Comparison of ENCODE assay signal across 21 mouse cellular contexts in the genomic region with DNA sequence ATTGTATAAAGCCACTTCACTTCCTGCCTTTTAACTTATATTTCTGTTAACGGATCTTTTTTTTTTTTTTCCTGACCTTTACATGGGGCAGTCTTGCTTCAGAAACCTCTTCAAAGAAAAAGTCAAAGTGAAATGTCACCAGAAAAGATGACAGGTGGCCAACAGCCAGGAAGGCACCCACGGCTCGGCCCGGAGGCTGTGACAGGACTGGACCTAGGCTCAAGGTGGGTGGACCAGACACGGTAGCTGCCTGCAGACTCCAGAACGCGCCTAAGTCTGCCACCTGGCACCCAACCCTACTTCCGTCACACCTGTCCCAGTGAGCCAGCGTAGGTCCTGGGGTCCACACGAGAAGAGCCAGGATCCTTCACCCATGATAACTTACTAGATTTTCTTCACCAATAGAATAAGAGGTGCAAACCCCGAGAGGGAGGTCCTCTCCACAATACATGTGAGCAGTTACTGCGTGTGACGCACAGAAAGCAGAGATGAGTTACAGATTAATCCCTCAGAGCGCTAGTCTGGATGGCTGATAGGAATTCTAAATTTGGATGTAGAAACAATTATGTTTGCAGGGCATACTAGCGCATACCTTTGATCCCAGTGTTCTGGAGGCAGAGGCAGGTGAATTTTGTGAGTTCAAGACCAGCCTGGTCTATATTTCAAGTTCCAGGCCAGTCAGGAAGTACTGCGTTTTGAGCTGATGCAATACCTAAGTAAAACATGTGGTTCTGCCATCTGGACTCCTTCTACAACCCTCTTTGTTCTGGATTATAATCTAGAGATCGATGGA. TPM values are rescaled to one million over a fixed set of nuclear protein-coding genes. Genes with fewer than 3 reads are reported as not detected.
DNase-seq lines count a peak whose midpoint lies in the region; ATAC-seq lines count a peak whose summit lies in the region.
"Had no signal": no experiment of that assay in that cellular context is flagged by ENCODE, and none has a peak within 500 bp of the region (broad histone marks: within the 10 kb centered on the region; RNA-seq: fewer than 3 reads in every experiment).

No protein-coding gene starts in this region.

- ATAC-seq in kidney, embryonic 14.5 days (ENCODE audit: low FRiP score, low TSS enrichment): no peak
- ATAC-seq in activated CD4-positive, CD25-positive, alpha-beta regulatory T cell, adult 4 months: peak; percentile 34

- no peak overlapping the region for H3K4me3 ChIP-seq in kidney, embryonic 14.5 days (ENCODE audit: low read length)
- H3K4me3 ChIP-seq in hindbrain, embryonic 10.5 days: no peak overlapping the region
- H3K4me3 ChIP-seq: forebrain, embryonic 12.5 days; hindbrain, embryonic 15.5 days; limb, embryonic 12.5 days; liver, embryonic 15.5 days; midbrain, embryonic 12.5 days had no signal

- peak; percentile 25 for DNase-seq in kidney, adult 18-20 months
- peak; percentile 33 for DNase-seq in 416B (ENCODE audit: low read depth)
- peak; percentile 62 for DNase-seq in induced T-regulatory cell, adult 2 months (ENCODE audit: low read depth)
- no peak for DNase-seq in hindbrain, embryonic 10.5 days (ENCODE audit: low spot score)
- DNase-seq in right cerebral cortex, adult 18-20 months: no peak
- DNase-seq in lung, postnatal 4 days: no peak
- DNase-seq: cerebellum, adult 9-11 months; embryo, embryonic 11 days; gastrocnemius, postnatal 36 days; heart, postnatal 14 days; kidney, adult 9 months; kidney, postnatal 4 days; lung, postnatal 36 days had no signal

- no peak overlapping the region for H3K4me2 ChIP-seq in kidney, embryonic 14.5 days (replicated peaks; ENCODE audit: low read depth, low read length)
- H3K4me2 ChIP-seq: forebrain, embryonic 12.5 days; heart, embryonic 11.5 days; hindbrain, embryonic 15.5 days; limb, embryonic 12.5 days; liver, embryonic 15.5 days; midbrain, embryonic 12.5 days had no signal

- no peak overlapping the region for H3K27ac ChIP-seq in kidney, embryonic 14.5 days (ENCODE audit: low read depth, low read length)
- no peak overlapping the region for H3K27ac ChIP-seq in hindbrain, embryonic 10.5 days
- H3K27ac ChIP-seq: forebrain, embryonic 12.5 days; hindbrain, embryonic 15.5 days; limb, embryonic 12.5 days; liver, embryonic 15.5 days; midbrain, embryonic 12.5 days had no signal

- no peaks in the 10 kb centered on the region for H3K4me1 ChIP-seq in kidney, embryonic 14.5 days (ENCODE audit: control insufficient read depth, insufficient read depth, low read length)
- H3K4me1 ChIP-seq in hindbrain, embryonic 10.5 days (replicated peaks): 0 out of 2 replicates have a peak, but pooled peaks cover 5% of the 10 kb centered on the region
- H3K4me1 ChIP-seq: forebrain, embryonic 12.5 days; hindbrain, embryonic 15.5 days; midbrain, embryonic 12.5 days had no signal

- H3K27me3 ChIP-seq in kidney, embryonic 14.5 days (ENCODE audit: control insufficient read depth, insufficient read depth, low read length): no peaks in the 10 kb centered on the region
- no peaks in the 10 kb centered on the region for H3K27me3 ChIP-seq in hindbrain, embryonic 10.5 days (ENCODE audit: insufficient read depth, poor library complexity, severe bottlenecking)
- H3K27me3 ChIP-seq: forebrain, embryonic 12.5 days; hindbrain, embryonic 15.5 days; limb, embryonic 12.5 days; liver, embryonic 15.5 days; midbrain, embryonic 12.5 days had no signal

- WGBS in kidney, embryonic 14.5 days: 85% methylated on average over 17 of the region's 17 CpGs
- 93% methylated on average over 17 of the region's 17 CpGs for whole genome bisulfite sequencing in hindbrain, embryonic 10.5 days

- no peaks in the 10 kb centered on the region for H3K36me3 ChIP-seq in kidney, embryonic 14.5 days (ENCODE audit: control insufficient read depth, insufficient read depth, low read length)
- peaks cover 11% of the 10 kb centered on the region for H3K36me3 ChIP-seq in hindbrain, embryonic 10.5 days
- H3K36me3 ChIP-seq: hindbrain, embryonic 15.5 days had no signal

- H3K9ac ChIP-seq in kidney, embryonic 14.5 days (ENCODE audit: low read depth, low read length): no peak overlapping the region
- H3K9ac ChIP-seq: forebrain, embryonic 12.5 days; hindbrain, embryonic 15.5 days; limb, embryonic 12.5 days; liver, embryonic 15.5 days; midbrain, embryonic 12.5 days had no signal

- no peaks in the 10 kb centered on the region for H3K9me3 ChIP-seq in kidney, embryonic 14.5 days (ENCODE audit: control insufficient read depth, low read length)
- H3K9me3 ChIP-seq in hindbrain, embryonic 10.5 days: peaks cover 6% of the 10 kb centered on the region
- H3K9me3 ChIP-seq: hindbrain, embryonic 15.5 days had no signal

RNA-seq across cellular contexts. Expression of gene Slc7a1, which starts 22.1 kb away (rescaled TPM):
- polyA plus RNA-seq in kidney, embryonic 14.5 days (2014; fragmentation: Nextera tagmentation; extraction: Ambion mirVana): 36.2 and 36.8 TPM in 2 replicates
- polyA plus RNA-seq in activated CD4-positive, CD25-positive, alpha-beta regulatory T cell, adult 4 months (2017; shearing (Covaris generic)): 10 to 100 TPM; 11.9 to 13.0 TPM
- 10.8 and 13.6 TPM in 2 replicates for polyA plus RNA-seq in hindbrain, embryonic 10.5 days (2016; fragmentation: Nextera tagmentation; extraction: Ambion mirVana)

Comparison
In these comparisons a context has a peak if more than half of its experiments do, and no peak if none do; other contexts are left out.
1. DNase-seq: peak in kidney, adult 18-20 months (single experiment), 416B (single experiment) and induced T-regulatory cell, adult 2 months (single experiment); none in hindbrain, embryonic 10.5 days (single experiment), right cerebral cortex, adult 18-20 months (single experiment) and lung, postnatal 4 days (0 of 2).